Mouse (Mus musculus): ENCODE measurements around the gene Ncdn. TPM values are rescaled to one million over a fixed set of nuclear protein-coding genes. Genes with fewer than 3 reads are reported as not detected.

Gene Ncdn
- polyA plus RNA-seq, 1 experiment from 2014 or later, result 161 TPM

DNA sequence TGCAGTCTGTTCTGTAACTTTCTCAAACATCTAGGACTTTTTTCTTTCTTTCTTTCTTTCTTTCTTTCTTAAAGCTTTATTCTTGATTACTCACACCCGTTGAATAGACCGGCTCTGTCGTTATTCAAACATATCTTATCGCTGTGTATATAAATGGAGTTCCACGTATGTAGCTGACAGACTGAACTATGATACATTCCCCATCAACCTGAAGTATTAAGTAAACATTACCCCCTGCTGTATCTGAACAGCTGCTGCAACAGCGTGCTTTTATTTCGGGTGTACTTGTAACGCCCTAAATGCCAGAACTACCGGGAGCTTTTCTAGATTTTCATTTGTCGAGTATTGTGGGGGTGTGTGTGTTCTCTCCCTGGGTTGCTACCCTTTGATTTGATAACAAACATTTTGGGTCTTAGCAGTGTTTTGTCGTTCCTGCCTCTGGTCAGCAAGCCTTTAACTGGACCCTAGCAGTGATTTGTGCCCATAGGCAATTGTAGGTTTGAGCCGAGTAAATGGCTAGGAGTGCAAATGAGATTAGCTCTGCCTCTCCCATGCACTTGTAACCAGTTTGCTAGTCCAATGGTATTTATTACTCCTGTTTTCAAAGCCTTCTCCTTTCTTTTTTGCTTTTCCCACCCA is 1.6 kb upstream of the Ncdn start:
- Histone ChIP-seq H3K27me3 (ENCODE audit: control insufficient read depth, insufficient read depth, low read depth, low read length) (no peaks in the 10 kb centered on the region), H3K9me3 (replicated peaks; ENCODE audit: control insufficient read depth, low read length, poor library complexity, severe bottlenecking) (no peaks in the 10 kb centered on the region), H3K9ac (ENCODE audit: low read depth, low read length) (no peak overlapping the region), H3K36me3 (ENCODE audit: control insufficient read depth, insufficient read depth, low read length) (peaks cover 6% of the 10 kb centered on the region), H3K4me1 (ENCODE audit: control insufficient read depth, insufficient read depth, low read length) (peaks cover 34% of the 10 kb centered on the region), H3K27ac (ENCODE audit: low read length) (no peak overlapping the region), H3K4me3 (ENCODE audit: low read depth, low read length) (peak overlapping the region; percentile 89; the same call in 1 of the 2 replicates), H3K4me2 (ENCODE audit: low read length) (peak overlapping the region; percentile 69)
- WGBS, result 44% methylated on average over 12 of the region's 12 CpGs
- ATAC-seq, result no peak

- WGBS, result 1% methylated on average over 12 of the region's 12 CpGs
Measured at GRCm38 (mm10) chr4:126754231-126754611, 983 bp upstream of the Ncdn start.

DNA sequence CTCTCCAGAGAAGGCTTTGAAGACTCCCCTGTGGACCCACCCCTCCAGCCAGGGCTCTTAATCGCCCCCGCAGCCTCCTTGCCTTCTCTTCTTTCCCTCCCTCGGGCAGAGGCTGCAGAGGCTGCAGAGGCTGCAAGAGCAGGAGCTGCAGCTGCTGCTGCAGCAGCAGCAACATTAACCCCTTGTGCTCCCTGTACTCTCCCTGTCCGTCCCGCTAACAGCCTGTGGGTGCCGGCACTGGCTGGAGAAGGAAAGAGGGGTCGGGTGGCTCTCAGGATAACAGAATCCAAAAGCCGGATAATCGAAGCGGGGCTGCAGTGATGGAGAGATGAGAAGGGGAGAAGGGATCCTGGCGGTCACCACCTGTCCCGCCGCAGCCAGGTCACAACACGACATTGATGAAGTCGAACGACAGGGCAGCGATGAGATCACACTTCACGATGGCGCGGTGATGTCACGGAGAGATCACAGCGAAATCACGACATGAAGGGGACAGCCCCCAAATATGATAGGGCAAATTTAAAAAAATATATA is 563 bp downstream of the Ncdn start:
- ATAC-seq, result peak; percentile 12
- Histone ChIP-seq H3K36me3 (ENCODE audit: control insufficient read depth, insufficient read depth, low read length) (peaks cover 9% of the 10 kb centered on the region), H3K27me3 (ENCODE audit: control insufficient read depth, insufficient read depth, low read depth, low read length) (no peaks in the 10 kb centered on the region), H3K27ac (ENCODE audit: low read length) (peak overlapping the region; percentile 98), H3K4me3 (ENCODE audit: low read depth, low read length) (peak overlapping the region; percentile 89), H3K4me1 (ENCODE audit: control insufficient read depth, insufficient read depth, low read length) (peaks cover 43% of the 10 kb centered on the region), H3K4me2 (ENCODE audit: low read length) (peak overlapping the region; percentile 96), H3K9ac (ENCODE audit: low read depth, low read length) (peak overlapping the region; percentile 75), H3K9me3 (replicated peaks; ENCODE audit: control insufficient read depth, low read length, poor library complexity, severe bottlenecking) (no peaks in the 10 kb centered on the region)
- under 1% methylated on average over 23 of the region's 23 CpGs for WGBS

More at GRCm38 (mm10) chr4:126754231-126754611, 983 bp upstream of the Ncdn start:
- H3K9ac ChIP-seq (ENCODE audit: low read depth, low read length), result peak overlapping the region; percentile 96
- no peak for ATAC-seq
- H3K9me3 ChIP-seq (replicated peaks; ENCODE audit: control insufficient read depth, low read length, poor library complexity, severe bottlenecking), result no peaks in the 10 kb centered on the region
- peak overlapping the region; percentile 98 for H3K27ac ChIP-seq (ENCODE audit: low read length)
- H3K36me3 ChIP-seq (ENCODE audit: control insufficient read depth, insufficient read depth, low read length), result peaks cover 10% of the 10 kb centered on the region
- peak overlapping the region; percentile 89 for H3K4me3 ChIP-seq (ENCODE audit: low read depth, low read length)
- H3K4me2 ChIP-seq (ENCODE audit: low read length), result peak overlapping the region; percentile 69
- H3K4me1 ChIP-seq (ENCODE audit: control insufficient read depth, insufficient read depth, low read length), result peaks cover 39% of the 10 kb centered on the region
- no peaks in the 10 kb centered on the region for H3K27me3 ChIP-seq (ENCODE audit: control insufficient read depth, insufficient read depth, low read depth, low read length)

- H3K36me3 ChIP-seq (ENCODE audit: control insufficient read depth, insufficient read depth, low read length), result peaks cover 9% of the 10 kb centered on the region
- 0% methylated on average over 13 of the region's 13 CpGs for WGBS
Measured at GRCm38 (mm10) chr4:126752024-126752607, 1.1 kb downstream of the Ncdn start.

GRCm38 (mm10) chr4:126751556-126752023 is 1.6 kb downstream of the Ncdn start:
- H3K4me2 ChIP-seq (ENCODE audit: low read length), result peak overlapping the region; percentile 96
- H3K9me3 ChIP-seq (replicated peaks; ENCODE audit: control insufficient read depth, low read length, poor library complexity, severe bottlenecking), result no peaks in the 10 kb centered on the region
- no peak overlapping the region for H3K27ac ChIP-seq (ENCODE audit: low read length)
- H3K4me1 ChIP-seq (ENCODE audit: control insufficient read depth, insufficient read depth, low read length), result peaks cover 43% of the 10 kb centered on the region
- peak overlapping the region; percentile 75 for H3K9ac ChIP-seq (ENCODE audit: low read depth, low read length)
- whole genome bisulfite sequencing, result 40% methylated on average over 10 of the region's 10 CpGs
- H3K4me3 ChIP-seq (ENCODE audit: low read depth, low read length), result peak overlapping the region; percentile 89
- ATAC-seq, result no peak
- peaks cover 9% of the 10 kb centered on the region for H3K36me3 ChIP-seq (ENCODE audit: control insufficient read depth, insufficient read depth, low read length)
- H3K27me3 ChIP-seq (ENCODE audit: control insufficient read depth, insufficient read depth, low read depth, low read length), result no peaks in the 10 kb centered on the region

More at GRCm38 (mm10) chr4:126752024-126752607, 1.1 kb downstream of the Ncdn start:
- H3K27ac ChIP-seq (ENCODE audit: low read length), result peak overlapping the region; percentile 98; the same call in 1 of the 2 replicates
- H3K9me3 ChIP-seq (replicated peaks; ENCODE audit: control insufficient read depth, low read length, poor library complexity, severe bottlenecking), result no peaks in the 10 kb centered on the region
- peak overlapping the region; percentile 96 for H3K4me2 ChIP-seq (ENCODE audit: low read length)
- H3K4me3 ChIP-seq (ENCODE audit: low read depth, low read length), result peak overlapping the region; percentile 89
- ATAC-seq, result no peak
- H3K27me3 ChIP-seq (ENCODE audit: control insufficient read depth, insufficient read depth, low read depth, low read length), result no peaks in the 10 kb centered on the region
- H3K9ac ChIP-seq (ENCODE audit: low read depth, low read length), result peak overlapping the region; percentile 75
- H3K4me1 ChIP-seq (ENCODE audit: control insufficient read depth, insufficient read depth, low read length), result peaks cover 43% of the 10 kb centered on the region

- Histone ChIP-seq H3K36me3 (ENCODE audit: control insufficient read depth, insufficient read depth, low read length) (peaks cover 13% of the 10 kb centered on the region), H3K27me3 (ENCODE audit: control insufficient read depth, insufficient read depth, low read depth, low read length) (no peaks in the 10 kb centered on the region), H3K27ac (ENCODE audit: low read length) (no peak overlapping the region), H3K9ac (ENCODE audit: low read depth, low read length) (peak overlapping the region; percentile 13; the same call in 1 of the 2 replicates), H3K4me2 (ENCODE audit: low read length) (peak overlapping the region; percentile 96), H3K4me3 (ENCODE audit: low read depth, low read length) (no peak overlapping the region; the same call in 1 of the 2 replicates), H3K4me1 (ENCODE audit: control insufficient read depth, insufficient read depth, low read length) (peaks cover 43% of the 10 kb centered on the region), H3K9me3 (replicated peaks; ENCODE audit: control insufficient read depth, low read length, poor library complexity, severe bottlenecking) (no peaks in the 10 kb centered on the region)
- ATAC-seq, result no peak
- WGBS, result 60% methylated on average over 8 of the region's 8 CpGs
Measured at GRCm38 (mm10) chr4:126750863-126751555, 2.2 kb downstream of the Ncdn start.

- 71% methylated on average over 26 of the region's 26 CpGs for WGBS
- H3K4me2 ChIP-seq (ENCODE audit: low read length), result peak overlapping the region; percentile 20; the same call in 1 of the 2 replicates
- H3K9ac ChIP-seq (ENCODE audit: low read depth, low read length), result no peak overlapping the region; the same call in 1 of the 2 replicates
- H3K4me1 ChIP-seq (ENCODE audit: control insufficient read depth, insufficient read depth, low read length), result peaks cover 43% of the 10 kb centered on the region
- no peaks in the 10 kb centered on the region for H3K27me3 ChIP-seq (ENCODE audit: control insufficient read depth, insufficient read depth, low read depth, low read length)
- no peak for ATAC-seq
- H3K4me3 ChIP-seq (ENCODE audit: low read depth, low read length), result no peak overlapping the region
- no peak overlapping the region for H3K27ac ChIP-seq (ENCODE audit: low read length)
- peaks cover 15% of the 10 kb centered on the region for H3K36me3 ChIP-seq (ENCODE audit: control insufficient read depth, insufficient read depth, low read length)
- no peaks in the 10 kb centered on the region for H3K9me3 ChIP-seq (replicated peaks; ENCODE audit: control insufficient read depth, low read length, poor library complexity, severe bottlenecking)
Measured at GRCm38 (mm10) chr4:126750046-126750683, 3.1 kb downstream of the Ncdn start.

- H3K9ac ChIP-seq (ENCODE audit: low read depth, low read length), result no peak overlapping the region
- peaks cover 4% of the 10 kb centered on the region for H3K27me3 ChIP-seq (ENCODE audit: control insufficient read depth, insufficient read depth, low read depth, low read length)
- H3K4me3 ChIP-seq (ENCODE audit: low read depth, low read length), result no peak overlapping the region
- H3K36me3 ChIP-seq (ENCODE audit: control insufficient read depth, insufficient read depth, low read length), result peaks cover 21% of the 10 kb centered on the region
- H3K4me2 ChIP-seq (ENCODE audit: low read length), result peak overlapping the region; percentile 20; the same call in 1 of the 2 replicates
- no peak for ATAC-seq
- no peaks in the 10 kb centered on the region for H3K9me3 ChIP-seq (replicated peaks; ENCODE audit: control insufficient read depth, low read length, poor library complexity, severe bottlenecking)
- peaks cover 37% of the 10 kb centered on the region for H3K4me1 ChIP-seq (ENCODE audit: control insufficient read depth, insufficient read depth, low read length)
- 87% methylated on average over 11 of the region's 11 CpGs for WGBS
- H3K27ac ChIP-seq (ENCODE audit: low read length), result no peak overlapping the region
Measured at GRCm38 (mm10) chr4:126749553-126749952, 3.7 kb downstream of the Ncdn start.
